Mouse (Mus musculus) small intestine, adult 2 months (tissue): ENCODE results near the gene Zfp385a. TPM values are rescaled to one million over a fixed set of nuclear protein-coding genes. Genes with fewer than 3 reads are reported as not detected.

Experiments
- H3K27ac ChIP-seq: fragments of 200-500 bp; 2 replicates; pipeline ENCODE4 v1.5.1; 2012; ENCODE audit warnings: low read depth, low read length, control low read depth, inconsistent platforms; ENCODE audit not compliant: insufficient read depth
- H3K27me3 ChIP-seq: fragments of 200-500 bp; 2 replicates; pipeline ENCODE4 v1.6.1; 2012; ENCODE audit warnings: mild to moderate bottlenecking, moderate library complexity, low read length, inconsistent platforms; ENCODE audit not compliant: control insufficient read depth, insufficient read depth
- H3K36me3 ChIP-seq: fragments of 200-500 bp; 2 replicates; pipeline ENCODE4 v1.6.1; 2012; ENCODE audit warnings: mild to moderate bottlenecking, low read length, control low read depth, inconsistent platforms; ENCODE audit not compliant: control insufficient read depth, insufficient read depth
- H3K4me1 ChIP-seq: fragments of 200-500 bp; 2 replicates; pipeline ENCODE4 v1.6.1; 2012; ENCODE audit warnings: low read length, inconsistent platforms, mixed read lengths; ENCODE audit not compliant: control insufficient read depth, insufficient read depth, insufficient read length
- H3K4me3 ChIP-seq: fragments of 200-500 bp; 2 replicates; pipeline ENCODE4 v1.5.1; 2012; ENCODE audit warnings: low read depth, mild to moderate bottlenecking, control low read depth, inconsistent platforms, low read length, moderate library complexity
- CTCF ChIP-seq: fragments of 200-500 bp; IDR thresholded peaks from 2 replicates; pipeline ENCODE4 v1.5.1; 2012; ENCODE audit warnings: low read depth, mild to moderate bottlenecking, control low read depth, inconsistent platforms, low read length, moderate library complexity, mixed read lengths; ENCODE audit not compliant: insufficient replicate concordance, insufficient read length; ENCODE audit errors: extremely low read depth
- POLR2A ChIP-seq: fragments of 200-500 bp; IDR thresholded peaks from 2 replicates; pipeline ENCODE4 v1.6.1; 2012; ENCODE audit warnings: low read depth, mild to moderate bottlenecking, control low read depth, inconsistent platforms, low read length, moderate library complexity
- WGBS: fragments of 180-500 bp; shearing (Covaris S2); methylation state at CpG from one replicate; pipeline ENCODE4 v1.1.7; 2018; 5-methylcytosine and 5-hydroxymethylcytosine counted together
- polyA plus RNA-seq: library from polyadenylated mRNA; depleted of rRNA; stranded (reverse); fragments of >200 nt; gene quantifications from 2 replicates; pipeline ENCODE4 v1.2.3, GENCODE M21; 2012

The Zfp385a gene
- polyA plus RNA-seq, 1 experiment, result 7.5 TPM

DNA sequence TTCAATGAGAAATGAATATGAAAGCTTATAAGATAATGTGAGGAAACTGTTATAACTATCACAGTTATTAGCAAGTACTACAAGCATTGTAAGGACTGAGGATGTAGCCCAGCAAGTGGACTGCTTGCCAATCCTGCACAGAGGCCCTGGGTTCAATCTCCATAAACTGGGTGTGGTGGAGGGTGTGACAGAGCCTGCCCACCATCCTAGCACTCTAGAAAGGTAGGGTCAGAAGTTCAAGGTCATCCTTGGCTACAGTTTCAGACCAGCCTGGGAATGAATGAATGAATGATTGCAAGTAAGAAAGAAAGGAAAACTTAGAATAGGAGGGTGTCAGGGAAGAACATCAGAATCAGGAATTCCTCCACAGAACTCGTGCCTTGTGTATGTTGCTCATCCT, 23.9 kb upstream of the Zfp385a start:
- Histone ChIP-seq H3K36me3 (no peaks in the 10 kb centered on the region), H3K4me3 (no peak overlapping the region), H3K27me3 (0 out of 2 replicates have a peak, but pooled peaks cover 6% of the 10 kb centered on the region), H3K4me1 (peaks cover 8% of the 10 kb centered on the region), H3K27ac (no peak overlapping the region)
- TF ChIP-seq CTCF (no peak), POLR2A (no peak)
- 58% methylated on average over 1 of the region's 1 CpGs for whole genome bisulfite sequencing

DNA sequence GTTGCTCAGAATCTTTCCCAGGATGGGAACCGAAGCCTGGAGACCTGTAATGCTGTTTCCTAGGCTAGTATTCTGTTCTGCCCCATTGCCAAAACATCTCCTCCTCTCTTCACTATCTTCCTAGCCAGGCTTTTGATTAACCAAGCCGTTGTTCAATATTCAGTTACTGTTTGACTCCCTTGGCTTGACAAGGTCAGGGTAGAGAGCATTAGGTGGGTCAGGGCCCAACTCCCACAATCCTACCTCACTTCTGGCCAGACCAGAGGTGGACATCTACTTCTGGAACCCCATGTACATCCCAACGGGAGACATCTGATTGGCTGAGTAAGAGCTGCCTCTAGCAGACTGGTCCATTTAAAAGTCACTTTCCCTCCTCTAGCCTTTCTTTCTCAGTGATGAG, 23.1 kb upstream of the Zfp385a start:
- peaks cover 8% of the 10 kb centered on the region for H3K4me1 ChIP-seq

DNA sequence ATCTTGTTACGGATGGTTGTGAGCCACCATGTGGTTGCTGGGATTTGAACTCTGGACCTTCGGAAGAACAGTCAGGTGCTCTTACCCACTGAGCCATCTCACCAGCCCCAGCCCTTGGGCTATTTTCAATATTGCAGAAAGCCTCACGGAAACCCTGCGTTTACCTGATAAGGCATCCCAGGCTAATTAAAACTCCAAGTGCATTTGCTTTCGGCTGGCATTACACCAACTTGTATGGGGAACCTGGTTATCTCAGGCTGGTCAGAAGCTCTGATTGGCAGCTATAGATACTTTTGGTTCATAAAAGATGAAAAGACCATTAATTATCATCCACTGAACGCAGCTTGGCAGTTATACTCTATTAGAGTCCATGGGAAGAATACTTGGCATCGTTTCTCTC, 22.4 kb upstream of the Zfp385a start:
- TF ChIP-seq CTCF (no peak), POLR2A (no peak)
- 0 out of 2 replicates have a peak, but pooled peaks cover 6% of the 10 kb centered on the region for H3K27me3 ChIP-seq
- 58% methylated on average over 7 of the region's 7 CpGs for WGBS
- no peak overlapping the region for H3K4me3 ChIP-seq
- peaks cover 8% of the 10 kb centered on the region for H3K4me1 ChIP-seq
- H3K27ac ChIP-seq, result no peak overlapping the region
- no peaks in the 10 kb centered on the region for H3K36me3 ChIP-seq

More for the DNA sequence above, 23.1 kb upstream of the Zfp385a start:
- Histone ChIP-seq H3K27ac (no peak overlapping the region), H3K36me3 (no peaks in the 10 kb centered on the region), H3K27me3 (0 out of 2 replicates have a peak, but pooled peaks cover 6% of the 10 kb centered on the region), H3K4me3 (no peak overlapping the region)
- 55% methylated on average over 3 of the region's 3 CpGs for WGBS
- TF ChIP-seq POLR2A, result no peak
- TF ChIP-seq CTCF, result no peak

DNA sequence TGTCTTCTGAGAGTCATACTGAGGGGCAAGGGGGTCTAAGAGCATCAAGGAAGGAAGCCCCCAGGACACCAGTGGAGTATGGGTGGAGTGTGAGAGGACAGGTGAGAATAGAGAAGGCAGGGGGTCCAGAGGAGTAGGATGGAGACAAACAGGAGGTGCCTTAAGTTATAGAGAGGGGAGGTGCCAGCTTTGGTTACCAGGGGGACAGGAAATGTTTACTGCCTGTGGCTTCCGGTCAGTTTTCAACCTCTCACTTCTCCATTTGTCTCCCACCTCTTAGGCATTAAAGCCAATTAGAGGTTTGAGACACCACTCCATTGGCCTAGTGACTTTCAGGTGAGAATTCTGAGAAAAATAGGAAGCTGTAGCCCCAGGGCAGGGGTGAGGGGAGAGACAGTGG, 21.4 kb upstream of the Zfp385a start:
- Histone ChIP-seq H3K4me3 (no peak overlapping the region), H3K27me3 (no peaks in the 10 kb centered on the region), H3K4me1 (peaks cover 5% of the 10 kb centered on the region), H3K36me3 (no peaks in the 10 kb centered on the region), H3K27ac (no peak overlapping the region)
- 52% methylated on average over 1 of the region's 1 CpGs for WGBS
- TF ChIP-seq CTCF (no peak), POLR2A (no peak)

DNA sequence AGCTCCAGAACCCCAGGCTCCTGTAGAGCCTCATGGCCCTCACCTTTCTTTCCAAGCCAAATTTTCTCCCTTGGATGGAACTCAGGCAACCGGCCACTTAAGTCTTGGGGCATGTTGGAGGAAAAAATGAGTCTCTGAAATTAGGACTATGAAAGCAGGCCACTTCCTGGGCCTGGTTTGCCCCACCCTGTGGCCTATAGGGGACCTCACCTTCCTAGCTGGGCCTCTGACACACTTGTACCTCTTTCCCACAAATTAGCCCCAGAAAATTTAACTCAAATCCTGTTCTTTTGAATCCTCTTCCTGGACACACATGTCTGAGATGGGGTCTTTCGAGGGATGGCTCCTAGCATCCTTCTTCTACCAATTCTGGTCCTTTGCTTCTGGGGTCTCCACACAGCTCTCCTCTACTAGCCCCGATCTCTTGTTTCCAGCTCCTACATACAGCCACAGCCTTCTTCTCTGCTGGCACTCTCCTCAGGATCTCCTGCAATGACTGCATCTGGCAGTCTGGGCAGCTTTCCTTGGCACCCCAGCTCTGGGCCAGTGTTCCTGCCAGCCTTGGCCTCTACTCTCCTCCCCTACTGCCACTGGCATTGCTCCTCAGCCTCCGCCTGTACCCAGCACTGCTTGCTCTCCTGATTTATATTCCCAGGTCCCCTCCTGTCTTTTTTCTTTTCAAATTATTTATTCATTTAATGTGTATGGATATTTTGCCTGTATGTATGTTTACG, 20.1 kb upstream of the Zfp385a start:
- Histone ChIP-seq H3K4me1 (peaks cover 3% of the 10 kb centered on the region; the same call in 1 of the 2 replicates), H3K27ac (no peak overlapping the region), H3K4me3 (no peak overlapping the region), H3K27me3 (no peaks in the 10 kb centered on the region), H3K36me3 (peaks cover 2% of the 10 kb centered on the region; the same call in 1 of the 2 replicates)
- WGBS, result 88% methylated on average over 5 of the region's 5 CpGs
- TF ChIP-seq CTCF (no peak), POLR2A (no peak)

DNA sequence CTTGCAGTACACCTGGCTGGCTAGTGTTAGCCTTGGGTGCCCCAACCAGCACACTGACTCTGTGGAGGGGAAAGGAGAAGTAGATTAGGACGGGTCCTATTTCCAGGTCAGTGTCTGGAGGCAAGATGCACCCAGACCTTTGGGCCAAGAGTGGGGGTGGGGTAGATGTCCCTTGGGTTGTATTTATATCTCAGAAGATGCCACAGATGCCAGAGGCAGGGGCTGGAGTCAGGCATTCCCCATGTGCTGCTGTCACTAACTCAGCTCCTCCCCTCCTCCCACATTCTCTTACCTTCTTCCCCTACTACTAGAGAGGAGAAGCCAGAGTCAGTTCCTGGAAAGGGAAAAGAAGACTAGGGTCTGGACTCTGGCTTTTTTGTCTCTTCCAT, 19.2 kb upstream of the Zfp385a start:
- Histone ChIP-seq H3K36me3 (peaks cover 3% of the 10 kb centered on the region), H3K4me1 (peaks cover 3% of the 10 kb centered on the region; the same call in 1 of the 2 replicates), H3K27me3 (no peaks in the 10 kb centered on the region), H3K4me3 (no peak overlapping the region), H3K27ac (no peak overlapping the region)
- TF ChIP-seq POLR2A (no peak), CTCF (no peak)
- 64% methylated on average over 1 of the region's 1 CpGs for WGBS

DNA sequence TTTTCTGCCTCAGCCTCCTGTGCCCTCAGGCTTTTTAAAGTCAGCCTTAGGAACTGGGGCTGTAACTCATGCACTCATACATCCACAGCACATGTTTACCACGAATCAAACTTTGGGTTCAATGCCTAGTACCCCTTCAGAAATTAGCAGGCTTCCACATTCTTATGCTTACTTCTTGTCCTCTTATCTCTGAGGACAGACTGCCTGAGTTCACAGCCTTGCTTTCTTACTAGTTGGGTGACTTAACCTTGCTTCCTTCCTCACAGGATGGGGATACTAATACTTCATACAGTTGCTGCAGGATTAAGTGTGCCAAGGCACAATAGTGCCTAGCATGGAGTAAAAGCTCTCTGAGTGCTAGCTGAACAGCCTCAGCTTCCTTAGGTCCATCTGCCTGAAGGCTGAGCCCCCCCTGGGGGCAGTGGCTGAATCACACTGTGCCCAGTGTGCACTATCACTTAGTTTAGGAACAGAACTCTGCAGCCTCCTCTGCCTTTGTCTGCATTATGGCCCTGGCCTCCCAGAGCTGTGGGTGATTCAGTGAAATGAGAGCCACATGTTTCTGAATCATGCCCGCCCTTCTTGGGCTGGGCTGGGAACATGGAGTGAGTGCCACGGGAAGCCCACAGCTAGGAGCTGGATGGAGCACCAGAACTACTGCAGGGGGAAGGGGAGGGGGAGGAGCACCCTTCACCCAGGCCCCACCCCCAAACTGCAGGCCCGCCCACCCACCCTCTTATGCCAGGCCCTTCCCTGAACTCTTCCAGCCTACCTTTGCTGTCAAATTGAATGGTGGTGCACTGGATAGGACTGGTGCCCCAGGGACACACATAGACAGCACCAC, 18.6 kb upstream of the Zfp385a start:
- H3K27me3 ChIP-seq, result no peaks in the 10 kb centered on the region
- no peak overlapping the region for H3K4me3 ChIP-seq
- WGBS, result 48% methylated on average over 4 of the region's 4 CpGs
- H3K4me1 ChIP-seq, result peaks cover 3% of the 10 kb centered on the region; the same call in 1 of the 2 replicates
- peaks cover 4% of the 10 kb centered on the region for H3K36me3 ChIP-seq
- TF ChIP-seq CTCF, result no peak
- TF ChIP-seq POLR2A, result no peak
- no peak overlapping the region for H3K27ac ChIP-seq
